Mouse (Mus musculus): ENCODE data around the gene Wdr18. TPM values are rescaled to one million over a fixed set of nuclear protein-coding genes. Genes with fewer than 3 reads are reported as not detected.
"Not testable (repeated sequence)": the region's sequence is repeated elsewhere in the genome, so short reads cannot be mapped to it uniquely, and the experiment has no call there.

Gene Wdr18
- polyA plus RNA-seq, 1 experiment from 2014 or later, result 123 TPM

DNA sequence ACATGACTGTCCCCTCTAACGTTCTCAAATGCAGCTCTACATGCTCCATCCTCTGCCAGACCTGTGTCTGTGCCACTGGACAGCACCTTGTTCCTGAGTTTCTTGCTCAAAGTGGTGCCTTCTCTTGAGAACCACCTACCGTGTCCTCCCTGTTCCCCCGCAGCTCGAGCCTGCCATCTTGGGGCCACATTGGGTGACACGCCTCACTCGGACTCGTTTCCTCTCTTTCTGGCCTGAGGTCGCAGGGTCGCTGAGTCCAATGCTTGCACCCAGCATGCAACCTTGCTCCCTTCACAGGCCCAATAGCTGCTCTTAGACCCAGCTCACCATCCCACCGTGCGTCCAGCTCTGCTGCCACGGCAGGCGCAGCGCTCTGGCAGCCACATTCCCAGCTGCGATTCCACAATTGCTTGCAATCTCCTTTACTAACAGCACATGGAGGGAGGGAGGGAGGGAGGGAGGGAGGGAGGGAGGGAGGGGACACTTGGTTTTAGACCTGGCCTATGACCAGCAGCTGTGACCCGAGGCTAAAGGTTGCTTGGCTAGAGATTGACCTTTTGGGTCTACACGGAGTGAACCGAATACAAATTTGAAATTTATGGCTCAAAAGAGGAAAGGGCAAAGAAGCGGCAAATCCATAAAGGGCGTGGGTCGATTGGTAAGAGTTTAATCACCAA, 1.7 kb upstream of the Wdr18 start:
- no peak overlapping the region for H3K27ac ChIP-seq (replicated peaks; ENCODE audit: low read depth, low read length)
- no peaks in the 10 kb centered on the region for H3K9me3 ChIP-seq (replicated peaks; ENCODE audit: control insufficient read depth, low read length)
- no peaks in the 10 kb centered on the region for H3K27me3 ChIP-seq (ENCODE audit: control insufficient read depth, insufficient read depth, low read length)
- H3K4me1 ChIP-seq (ENCODE audit: control insufficient read depth, insufficient read depth, low read length), result no peaks in the 10 kb centered on the region
- no peak overlapping the region; the same call in 1 of the 2 replicates for H3K4me2 ChIP-seq (ENCODE audit: low read depth, low read length)
- no peak overlapping the region for H3K4me3 ChIP-seq (ENCODE audit: low read depth, low read length)
- DNase-seq (ENCODE audit: low spot score), result peak; percentile 78
- WGBS, result 11% methylated on average over 21 of the region's 21 CpGs
- peaks cover 5% of the 10 kb centered on the region; the same call in 1 of the 2 replicates for H3K36me3 ChIP-seq (replicated peaks; ENCODE audit: control insufficient read depth, insufficient read depth, low read depth, low read length)
- no peak overlapping the region for H3K9ac ChIP-seq (replicated peaks; ENCODE audit: low read length)
- no peak for ATAC-seq (replicated peaks; ENCODE audit: insufficient number of reproducible peaks, low FRiP score, low TSS enrichment, low read depth)

GRCm38 (mm10) chr10:79959412-79959811, 540 bp upstream of the Wdr18 start:
- not testable (repeated sequence) for ATAC-seq (replicated peaks; ENCODE audit: insufficient number of reproducible peaks, low FRiP score, low TSS enrichment, low read depth); H3K36me3 ChIP-seq (replicated peaks; ENCODE audit: control insufficient read depth, insufficient read depth, low read depth, low read length); H3K4me3 ChIP-seq (ENCODE audit: low read depth, low read length); H3K27me3 ChIP-seq (ENCODE audit: control insufficient read depth, insufficient read depth, low read length); H3K9me3 ChIP-seq (replicated peaks; ENCODE audit: control insufficient read depth, low read length); H3K9ac ChIP-seq (replicated peaks; ENCODE audit: low read length); H3K4me2 ChIP-seq (ENCODE audit: low read depth, low read length); H3K4me1 ChIP-seq (ENCODE audit: control insufficient read depth, insufficient read depth, low read length); H3K27ac ChIP-seq (replicated peaks; ENCODE audit: low read depth, low read length)
- DNase-seq (ENCODE audit: low spot score), result peak; percentile 19
- WGBS, result 35% methylated on average over 10 of the region's 10 CpGs

- Histone ChIP-seq H3K4me1 (ENCODE audit: control insufficient read depth, insufficient read depth, low read length) (no peaks in the 10 kb centered on the region), H3K27me3 (ENCODE audit: control insufficient read depth, insufficient read depth, low read length) (no peaks in the 10 kb centered on the region), H3K4me2 (ENCODE audit: low read depth, low read length) (peak overlapping the region; percentile 80), H3K4me3 (ENCODE audit: low read depth, low read length) (peak overlapping the region; percentile 99), H3K27ac (replicated peaks; ENCODE audit: low read depth, low read length) (no peak overlapping the region), H3K36me3 (replicated peaks; ENCODE audit: control insufficient read depth, insufficient read depth, low read depth, low read length) (peaks cover 5% of the 10 kb centered on the region), H3K9ac (replicated peaks; ENCODE audit: low read length) (peak overlapping the region; percentile 86), H3K9me3 (replicated peaks; ENCODE audit: control insufficient read depth, low read length) (no peaks in the 10 kb centered on the region)
- DNase-seq (ENCODE audit: low spot score), result no peak
- WGBS, result 13% methylated on average over 10 of the region's 10 CpGs
- ATAC-seq (replicated peaks; ENCODE audit: insufficient number of reproducible peaks, low FRiP score, low TSS enrichment, low read depth), result no peak
Observed at GRCm38 (mm10) chr10:79960671-79961294, 831 bp downstream of the Wdr18 start.

DNA sequence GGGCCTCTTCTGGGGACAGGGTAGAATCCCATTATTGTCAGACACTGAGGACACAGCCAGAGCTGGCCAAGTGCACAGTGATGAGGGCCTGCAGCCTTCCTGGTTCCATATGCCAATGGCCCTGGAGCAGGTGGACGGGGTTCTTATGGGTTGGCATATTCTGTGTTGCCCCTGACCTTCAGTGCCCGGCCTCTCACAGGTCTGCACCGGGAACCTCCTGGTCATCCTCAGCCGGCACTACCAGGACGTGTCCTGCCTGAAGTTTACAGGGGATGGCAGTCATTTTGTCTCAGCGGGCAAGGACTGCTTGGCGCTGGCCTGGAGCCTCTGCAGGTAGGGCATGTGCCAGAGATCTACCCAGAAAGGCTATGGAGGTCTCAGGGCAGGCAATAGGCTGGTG, 4.8 kb downstream of the Wdr18 start:
- 93% methylated on average over 7 of the region's 7 CpGs for WGBS
- no peak overlapping the region for H3K27ac ChIP-seq (replicated peaks; ENCODE audit: low read depth, low read length)
- H3K9me3 ChIP-seq (replicated peaks; ENCODE audit: control insufficient read depth, low read length), result no peaks in the 10 kb centered on the region
- DNase-seq (ENCODE audit: low spot score), result no peak
- H3K36me3 ChIP-seq (replicated peaks; ENCODE audit: control insufficient read depth, insufficient read depth, low read depth, low read length), result peaks cover 12% of the 10 kb centered on the region
- no peak overlapping the region for H3K4me3 ChIP-seq (ENCODE audit: low read depth, low read length)
- H3K27me3 ChIP-seq (ENCODE audit: control insufficient read depth, insufficient read depth, low read length), result no peaks in the 10 kb centered on the region
- no peaks in the 10 kb centered on the region for H3K4me1 ChIP-seq (ENCODE audit: control insufficient read depth, insufficient read depth, low read length)
- ATAC-seq (replicated peaks; ENCODE audit: insufficient number of reproducible peaks, low FRiP score, low TSS enrichment, low read depth), result no peak
- H3K9ac ChIP-seq (replicated peaks; ENCODE audit: low read length), result no peak overlapping the region
- no peak overlapping the region for H3K4me2 ChIP-seq (ENCODE audit: low read depth, low read length)

DNA sequence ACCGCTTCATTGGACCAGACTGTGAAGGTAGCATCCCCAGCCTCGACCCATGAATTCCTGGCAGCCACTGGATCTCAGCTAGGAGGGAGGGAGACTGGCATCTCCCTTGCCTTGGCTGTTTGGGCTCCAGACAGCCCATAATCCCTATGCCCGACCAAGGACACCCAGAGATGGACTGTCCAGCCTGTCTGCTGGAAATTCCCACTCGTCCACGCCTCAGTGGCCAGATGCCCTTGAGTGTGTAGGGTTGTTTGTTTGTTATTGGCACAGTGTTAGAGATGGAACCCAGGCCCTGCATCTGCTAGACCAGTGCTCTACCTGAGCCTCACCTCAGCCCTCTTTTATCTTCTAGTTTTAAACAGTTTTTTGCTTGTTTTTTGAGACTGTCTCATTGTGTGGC, 5.4 kb downstream of the Wdr18 start:
- H3K27me3 ChIP-seq (ENCODE audit: control insufficient read depth, insufficient read depth, low read length), result no peaks in the 10 kb centered on the region; the same call in 1 of the 2 replicates
- H3K9ac ChIP-seq (replicated peaks; ENCODE audit: low read length), result no peak overlapping the region
- DNase-seq (ENCODE audit: low spot score), result no peak
- no peak overlapping the region for H3K4me3 ChIP-seq (ENCODE audit: low read depth, low read length)
- H3K27ac ChIP-seq (replicated peaks; ENCODE audit: low read depth, low read length), result no peak overlapping the region
- no peak for ATAC-seq (replicated peaks; ENCODE audit: insufficient number of reproducible peaks, low FRiP score, low TSS enrichment, low read depth)
- no peaks in the 10 kb centered on the region for H3K9me3 ChIP-seq (replicated peaks; ENCODE audit: control insufficient read depth, low read length)
- WGBS, result 88% methylated on average over 5 of the region's 5 CpGs
- H3K36me3 ChIP-seq (replicated peaks; ENCODE audit: control insufficient read depth, insufficient read depth, low read depth, low read length), result peaks cover 12% of the 10 kb centered on the region
- no peak overlapping the region for H3K4me2 ChIP-seq (ENCODE audit: low read depth, low read length)
- no peaks in the 10 kb centered on the region for H3K4me1 ChIP-seq (ENCODE audit: control insufficient read depth, insufficient read depth, low read length)

- no peak for DNase-seq (ENCODE audit: low spot score)
Observed at GRCm38 (mm10) chr10:79966886-79967400, 7.0 kb downstream of the Wdr18 start.

DNA sequence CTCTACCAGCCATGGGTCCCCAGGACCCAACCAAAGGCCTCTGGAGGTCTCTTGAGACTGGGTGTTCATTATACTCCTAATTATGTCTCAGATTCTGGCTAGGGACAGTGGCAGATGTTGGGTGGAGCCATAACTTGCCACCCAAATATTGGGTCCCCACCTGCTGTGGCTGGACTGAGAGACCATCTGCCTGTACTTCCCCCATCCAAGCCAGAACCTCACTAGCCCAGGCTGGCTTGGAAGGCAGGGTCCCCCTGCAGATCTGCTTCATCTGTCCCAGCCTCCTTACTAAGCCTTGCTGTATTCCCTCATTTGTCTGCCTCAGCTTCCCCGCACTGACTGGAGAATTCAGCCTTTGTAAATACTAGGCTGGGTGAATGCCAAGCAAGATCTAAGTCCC, 8.2 kb downstream of the Wdr18 start:
- Histone ChIP-seq H3K9me3 (replicated peaks; ENCODE audit: control insufficient read depth, low read length) (no peaks in the 10 kb centered on the region), H3K36me3 (replicated peaks; ENCODE audit: control insufficient read depth, insufficient read depth, low read depth, low read length) (peaks cover 7% of the 10 kb centered on the region), H3K9ac (replicated peaks; ENCODE audit: low read length) (no peak overlapping the region), H3K4me2 (ENCODE audit: low read depth, low read length) (no peak overlapping the region), H3K27me3 (ENCODE audit: control insufficient read depth, insufficient read depth, low read length) (peaks cover 2% of the 10 kb centered on the region; the same call in 1 of the 2 replicates), H3K27ac (replicated peaks; ENCODE audit: low read depth, low read length) (no peak overlapping the region), H3K4me3 (ENCODE audit: low read depth, low read length) (no peak overlapping the region), H3K4me1 (ENCODE audit: control insufficient read depth, insufficient read depth, low read length) (no peaks in the 10 kb centered on the region)
- 89% methylated on average over 1 of the region's 1 CpGs for WGBS
- DNase-seq (ENCODE audit: low spot score) (no peak), ATAC-seq (replicated peaks; ENCODE audit: insufficient number of reproducible peaks, low FRiP score, low TSS enrichment, low read depth) (no peak)

More at GRCm38 (mm10) chr10:79966886-79967400, 7.0 kb downstream of the Wdr18 start:
- no peak for ATAC-seq (replicated peaks; ENCODE audit: insufficient number of reproducible peaks, low FRiP score, low TSS enrichment, low read depth)
- Histone ChIP-seq H3K27ac (replicated peaks; ENCODE audit: low read depth, low read length) (no peak overlapping the region), H3K9ac (replicated peaks; ENCODE audit: low read length) (no peak overlapping the region), H3K27me3 (ENCODE audit: control insufficient read depth, insufficient read depth, low read length) (peaks cover 2% of the 10 kb centered on the region; the same call in 1 of the 2 replicates), H3K4me2 (ENCODE audit: low read depth, low read length) (no peak overlapping the region), H3K36me3 (replicated peaks; ENCODE audit: control insufficient read depth, insufficient read depth, low read depth, low read length) (peaks cover 12% of the 10 kb centered on the region), H3K4me1 (ENCODE audit: control insufficient read depth, insufficient read depth, low read length) (no peaks in the 10 kb centered on the region), H3K9me3 (replicated peaks; ENCODE audit: control insufficient read depth, low read length) (no peaks in the 10 kb centered on the region), H3K4me3 (ENCODE audit: low read depth, low read length) (no peak overlapping the region)
- WGBS, result 93% methylated on average over 5 of the region's 5 CpGs

- Histone ChIP-seq H3K4me3 (ENCODE audit: low read depth, low read length) (no peak overlapping the region), H3K36me3 (replicated peaks; ENCODE audit: control insufficient read depth, insufficient read depth, low read depth, low read length) (peaks cover 7% of the 10 kb centered on the region), H3K9ac (replicated peaks; ENCODE audit: low read length) (no peak overlapping the region), H3K27me3 (ENCODE audit: control insufficient read depth, insufficient read depth, low read length) (peaks cover 2% of the 10 kb centered on the region; the same call in 1 of the 2 replicates), H3K27ac (replicated peaks; ENCODE audit: low read depth, low read length) (no peak overlapping the region), H3K4me2 (ENCODE audit: low read depth, low read length) (no peak overlapping the region), H3K4me1 (ENCODE audit: control insufficient read depth, insufficient read depth, low read length) (no peaks in the 10 kb centered on the region), H3K9me3 (replicated peaks; ENCODE audit: control insufficient read depth, low read length) (no peaks in the 10 kb centered on the region)
- DNase-seq (ENCODE audit: low spot score) (no peak), ATAC-seq (replicated peaks; ENCODE audit: insufficient number of reproducible peaks, low FRiP score, low TSS enrichment, low read depth) (no peak)
- 16% methylated on average over 3 of the region's 3 CpGs for WGBS
Observed at GRCm38 (mm10) chr10:79969124-79969568, 9.2 kb downstream of the Wdr18 start.
